Mouse (Mus musculus): ENCODE measurements around the gene Pdxp. TPM values are rescaled to one million over a fixed set of nuclear protein-coding genes. Genes with fewer than 3 reads are reported as not detected.

Gene Pdxp
- total RNA-seq, 2 experiments from 2014 or later: 16.4 to 21.7 TPM

- DNase-seq (ENCODE audit: low spot score in 2 of 2): no peak
Measured at GRCm38 (mm10) chr15:78898507-78899001, 15.2 kb upstream of the Pdxp start.

- no peak for DNase-seq (ENCODE audit: low spot score in 2 of 2)
Measured at GRCm38 (mm10) chr15:78899409-78899739, 14.3 kb upstream of the Pdxp start, which contains the start of gene Gm49510. TSS of gene Gm49510 (plus strand) at chr15:78899667.

GRCm38 (mm10) chr15:78899740-78900584 is 13.8 kb upstream of the Pdxp start, which contains the start of gene Sh3bp1:
TSS of gene Sh3bp1 (plus strand) at chr15:78899768.
- DNase-seq (ENCODE audit: low spot score in 2 of 2): peak; percentile 65 to 77

- no peak for DNase-seq (ENCODE audit: low spot score in 2 of 2)
Measured at GRCm38 (mm10) chr15:78900585-78901421, 12.9 kb upstream of the Pdxp start.

GRCm38 (mm10) chr15:78901422-78901789 is 12.3 kb upstream of the Pdxp start:
- DNase-seq (ENCODE audit: low spot score in 2 of 2): no peak

GRCm38 (mm10) chr15:78903243-78903642 is 10.5 kb upstream of the Pdxp start:
- peak; percentile 72 to 79 for DNase-seq (ENCODE audit: low spot score in 2 of 2)

GRCm38 (mm10) chr15:78908399-78908798 is 5.3 kb upstream of the Pdxp start:
- no peak for DNase-seq (ENCODE audit: low spot score in 2 of 2)

GRCm38 (mm10) chr15:78908982-78909381 is 4.7 kb upstream of the Pdxp start:
- DNase-seq (ENCODE audit: low spot score in 2 of 2): no peak

GRCm38 (mm10) chr15:78912040-78912439 is 1.7 kb upstream of the Pdxp start:
- DNase-seq (ENCODE audit: low spot score in 2 of 2): no peak

GRCm38 (mm10) chr15:78914091-78914822 is 538 bp downstream of the Pdxp start:
- peak in 1 of 2 experiments; percentile 48 for DNase-seq (ENCODE audit: low spot score in 2 of 2)

- DNase-seq (ENCODE audit: low spot score in 2 of 2): peak in 1 of 2 experiments; percentile 17
Measured at GRCm38 (mm10) chr15:78914823-78915659, 1.3 kb downstream of the Pdxp start.

- DNase-seq (ENCODE audit: low spot score in 2 of 2): peak in 1 of 2 experiments; percentile 70
Measured at GRCm38 (mm10) chr15:78915660-78916017, 1.9 kb downstream of the Pdxp start.

GRCm38 (mm10) chr15:78916052-78916826 is 2.5 kb downstream of the Pdxp start:
- DNase-seq (ENCODE audit: low spot score in 2 of 2): peak in 1 of 2 experiments; percentile 37

- peak in 1 of 2 experiments; percentile 19 for DNase-seq (ENCODE audit: low spot score in 2 of 2)
Measured at GRCm38 (mm10) chr15:78918126-78918525, 4.4 kb downstream of the Pdxp start.

- no peak for DNase-seq (ENCODE audit: low spot score in 2 of 2)
Measured at GRCm38 (mm10) chr15:78919914-78920313, 6.2 kb downstream of the Pdxp start.

- DNase-seq (ENCODE audit: low spot score in 2 of 2): no peak
Measured at GRCm38 (mm10) chr15:78922700-78923099, 9.0 kb downstream of the Pdxp start.

- DNase-seq (ENCODE audit: low spot score in 2 of 2): peak in 1 of 2 experiments; percentile 13
Measured at GRCm38 (mm10) chr15:78923585-78923984, 9.9 kb downstream of the Pdxp start.

GRCm38 (mm10) chr15:78925129-78925528 is 11.4 kb downstream of the Pdxp start:
- DNase-seq (ENCODE audit: low spot score in 2 of 2): no peak

Measured in gastrocnemius, postnatal 4 days (tissue).